Mouse (Mus musculus): ENCODE measurements around the gene Rpl11.

DNA sequence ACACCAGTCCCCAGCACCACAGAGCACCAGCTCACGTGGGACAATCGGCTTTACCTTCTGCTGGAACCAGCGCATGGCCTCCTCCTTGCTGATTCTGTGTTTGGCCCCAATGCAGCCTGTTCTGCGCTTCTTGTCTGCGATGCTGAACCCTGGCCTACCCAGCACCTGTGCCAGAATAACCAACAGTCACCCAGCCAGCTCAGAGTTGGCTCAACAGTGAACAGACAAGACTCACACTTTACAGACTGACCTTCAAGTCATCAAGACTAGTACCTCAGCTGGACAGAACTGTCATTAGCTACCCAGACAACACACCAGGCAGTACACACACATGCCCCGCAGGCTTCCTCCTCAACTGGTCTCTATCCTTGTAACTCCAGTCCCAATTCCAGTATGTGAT lies 3.0 kb downstream of the Rpl11 start:
- TF ChIP-seq CTCF (IDR thresholded peaks at IDR 0.05; ENCODE audit: borderline replicate concordance, control insufficient read depth, extremely low read depth, insufficient read depth, low read length, poor library complexity) (no peak), POLR2A (IDR thresholded peaks at IDR 0.05; ENCODE audit: control insufficient read depth, extremely low read depth, insufficient read depth, low read length, poor library complexity) (no peak)
